ENCODE assay signal across 18 mouse cellular contexts in genomic region chr3:90284150-90284549, GRCm38 (mm10). TPM values are rescaled to one million over a fixed set of nuclear protein-coding genes. Genes with fewer than 3 reads are reported as not detected.
"Had no signal": no experiment of that assay in that cellular context is flagged by ENCODE, and none has a peak within 500 bp of the region (broad histone marks: within the 10 kb centered on the region; RNA-seq: fewer than 3 reads in every experiment).

No protein-coding gene starts in this region.

- ATAC-seq: midbrain, embryonic 15.5 days had no signal

- H3K4me1 ChIP-seq: limb, embryonic 10.5 days; liver, embryonic 13.5 days; megakaryocyte, embryonic 14.5 days; midbrain, embryonic 15.5 days; neural tube, embryonic 12.5 days; stomach, embryonic 15.5 days had no signal

- H3K27ac ChIP-seq: limb, embryonic 10.5 days; liver, embryonic 13.5 days; macrophage; midbrain, embryonic 15.5 days; neural tube, embryonic 12.5 days; stomach, embryonic 15.5 days had no signal

- H3K27me3 ChIP-seq: liver, embryonic 13.5 days; megakaryocyte, embryonic 14.5 days; midbrain, embryonic 15.5 days; neural tube, embryonic 12.5 days; stomach, embryonic 15.5 days had no signal

- H3K9ac ChIP-seq: liver, embryonic 13.5 days; midbrain, embryonic 15.5 days; neural tube, embryonic 12.5 days; stomach, embryonic 15.5 days had no signal

- H3K4me2 ChIP-seq: liver, embryonic 13.5 days; midbrain, embryonic 11.5 days; midbrain, embryonic 15.5 days; neural tube, embryonic 12.5 days; stomach, embryonic 15.5 days had no signal

- DNase-seq: kidney, adult 18-20 months; kidney, postnatal 25 days; liver, embryonic 13.5 days; lung, adult 2 months; lung, postnatal 10 days; retina, postnatal 1 day; right cerebral cortex, postnatal 14 days; thymus, postnatal 4 days had no signal

- H3K9me3 ChIP-seq: limb, embryonic 10.5 days; liver, embryonic 13.5 days; megakaryocyte, embryonic 14.5 days; midbrain, embryonic 15.5 days; neural tube, embryonic 12.5 days; stomach, embryonic 15.5 days had no signal

- H3K4me3 ChIP-seq: limb, embryonic 10.5 days; liver, embryonic 13.5 days; megakaryocyte, embryonic 14.5 days; midbrain, embryonic 15.5 days; neural tube, embryonic 12.5 days; stomach, embryonic 15.5 days had no signal

RNA-seq across cellular contexts. Expression of gene Creb3l4, which starts 40.8 kb away (rescaled TPM):
- total RNA-seq: layer of hippocampus, postnatal 10 days; monocyte, adult 5-6 weeks; neutrophil, adult 5-6 weeks had no signal
